Mouse (Mus musculus) MEL (cell line): ENCODE measurements around the gene Togaram2.

Experiments used
- CTCF ChIP-seq, 3 experiments: IDR thresholded peaks in 2 of 3; conservative IDR thresholded peaks in 1 of 3; 2 replicates each; pipeline ENCODE4 v1.5.1; 2011 to 2012; ENCODE audit warnings: low read length in 3 of 3, low read depth in 2 of 3, mild to moderate bottlenecking in 2 of 3, improper control_type of control experiment in 1 of 3, inconsistent platforms in 1 of 3, mixed read lengths in 1 of 3, moderate library complexity in 1 of 3; ENCODE audit not compliant: control insufficient read depth in 1 of 3, insufficient read depth in 1 of 3, poor library complexity in 1 of 3, severe bottlenecking in 1 of 3
- E2F4 ChIP-seq: IDR thresholded peaks from 2 replicates; pipeline ENCODE4 v1.6.1; 2011; ENCODE audit warnings: low read depth, low read length, improper control_type of control experiment, borderline replicate concordance
- EP300 ChIP-seq, 2 experiments: IDR thresholded peaks; 2 replicates each; pipeline ENCODE4 v1.6.1; 2011; ENCODE audit warnings: improper control_type of control experiment in 2 of 2, low read length in 2 of 2, low read depth in 1 of 2, mild to moderate bottlenecking in 1 of 2
- ETS1 ChIP-seq: IDR thresholded peaks from 2 replicates; pipeline ENCODE4 v1.6.1; 2012; ENCODE audit warnings: low read depth, mild to moderate bottlenecking, inconsistent platforms, low read length, improper control_type of control experiment, moderate library complexity
- MAX ChIP-seq: IDR thresholded peaks from 2 replicates; pipeline ENCODE4 v1.6.1; 2011; ENCODE audit warnings: low read length, improper control_type of control experiment

GRCm38 (mm10) chr17:71673936-71674335, 875 bp downstream of the Togaram2 start:
- TF ChIP-seq EP300 (IDR thresholded peaks at IDR 0.05; ENCODE audit: low read depth in 1 of 2, low read length in 2 of 2) (no peak), CTCF (IDR thresholded peaks at IDR 0.05 in 2 of 3, conservative IDR thresholded peaks at IDR 0.05 in 1 of 3; ENCODE audit: control insufficient read depth in 1 of 3, insufficient read depth in 1 of 3, low read depth in 2 of 3, low read length in 3 of 3, poor library complexity in 1 of 3, severe bottlenecking in 1 of 3) (no peak), ETS1 (no peak), MAX (no peak), E2F4 (no peak)
